Mouse (Mus musculus) mammary gland, adult 2 months (tissue): ENCODE measurements around the gene Endou. TPM values are rescaled to one million over a fixed set of nuclear protein-coding genes. Genes with fewer than 3 reads are reported as not detected.

ENCODE experiments used
- polyA plus RNA-seq: library from polyadenylated mRNA; depleted of rRNA; stranded (reverse); fragments of >200 nt; gene quantifications from 2 replicates; pipeline ENCODE4 v1.2.3, GENCODE M21; 2012; ENCODE audit warnings: low replicate concordance; rRNA removed

The Endou gene
- 1.7 and 3.5 TPM in 2 replicates for polyA plus RNA-seq

DNA sequence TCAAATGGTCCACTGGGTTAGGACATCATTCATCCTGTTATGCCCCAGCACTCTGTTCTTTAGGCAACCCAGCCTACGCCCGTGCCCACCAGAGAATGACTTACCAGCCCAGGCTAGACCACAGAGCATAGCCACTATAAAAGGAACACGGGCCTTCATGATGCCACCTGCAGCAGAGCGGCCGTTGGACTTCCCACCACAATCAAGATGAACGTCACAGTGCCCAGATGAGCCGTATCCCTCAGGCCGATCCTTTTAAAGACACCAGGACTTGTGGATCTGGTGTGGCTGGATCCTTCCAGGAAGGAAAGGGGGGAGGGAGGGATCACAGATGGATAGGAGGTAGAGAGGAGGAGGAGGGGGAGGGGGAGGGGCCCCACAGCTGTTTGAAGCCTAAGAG lies at the start of gene Endou:
Gene Endou (minus strand): TSS at position 229 of the 400 bp plus-strand sequence.

DNA sequence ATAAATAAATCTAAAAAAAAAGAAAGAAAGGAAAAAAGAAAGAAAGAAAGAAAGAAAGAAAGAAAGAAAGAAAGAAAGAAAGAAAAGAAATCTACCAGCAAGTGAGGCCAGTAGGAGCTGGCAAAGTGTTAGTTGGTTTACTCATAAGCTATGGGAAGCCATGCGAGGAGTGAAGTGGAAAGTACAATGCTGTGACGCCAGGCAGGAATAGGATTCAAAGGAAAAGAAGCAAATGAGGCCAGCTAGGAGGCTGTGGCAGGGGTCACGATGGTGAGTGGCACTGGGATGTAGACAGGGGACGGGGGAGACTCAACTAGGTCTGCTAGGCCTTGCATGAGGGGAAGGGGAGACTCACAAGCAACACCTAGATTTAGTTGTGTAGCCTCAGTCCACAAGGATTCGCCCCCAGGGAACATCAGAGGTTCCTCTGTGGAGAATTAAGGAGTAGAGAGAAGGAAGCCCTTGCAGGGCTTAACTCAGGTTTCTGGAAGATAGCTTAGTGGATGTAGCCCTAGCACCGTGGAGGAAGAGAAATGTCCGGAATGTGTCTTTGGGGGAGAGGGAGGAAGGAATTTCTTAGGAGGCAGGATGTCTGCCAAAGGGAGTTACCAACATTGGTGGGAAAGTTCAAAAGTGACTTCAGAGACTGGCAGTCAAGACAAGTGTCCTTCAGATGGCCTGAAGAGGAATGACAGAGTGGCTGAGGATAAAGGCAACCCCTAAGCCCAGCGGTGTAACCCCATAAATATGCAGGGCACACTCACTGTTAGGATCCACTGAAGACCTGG lies 47.4 kb upstream of the Endou start, which contains the start of gene Slc48a1:
Gene Slc48a1 (plus strand): TSS at position 210 of the 788 bp plus-strand sequence.

DNA sequence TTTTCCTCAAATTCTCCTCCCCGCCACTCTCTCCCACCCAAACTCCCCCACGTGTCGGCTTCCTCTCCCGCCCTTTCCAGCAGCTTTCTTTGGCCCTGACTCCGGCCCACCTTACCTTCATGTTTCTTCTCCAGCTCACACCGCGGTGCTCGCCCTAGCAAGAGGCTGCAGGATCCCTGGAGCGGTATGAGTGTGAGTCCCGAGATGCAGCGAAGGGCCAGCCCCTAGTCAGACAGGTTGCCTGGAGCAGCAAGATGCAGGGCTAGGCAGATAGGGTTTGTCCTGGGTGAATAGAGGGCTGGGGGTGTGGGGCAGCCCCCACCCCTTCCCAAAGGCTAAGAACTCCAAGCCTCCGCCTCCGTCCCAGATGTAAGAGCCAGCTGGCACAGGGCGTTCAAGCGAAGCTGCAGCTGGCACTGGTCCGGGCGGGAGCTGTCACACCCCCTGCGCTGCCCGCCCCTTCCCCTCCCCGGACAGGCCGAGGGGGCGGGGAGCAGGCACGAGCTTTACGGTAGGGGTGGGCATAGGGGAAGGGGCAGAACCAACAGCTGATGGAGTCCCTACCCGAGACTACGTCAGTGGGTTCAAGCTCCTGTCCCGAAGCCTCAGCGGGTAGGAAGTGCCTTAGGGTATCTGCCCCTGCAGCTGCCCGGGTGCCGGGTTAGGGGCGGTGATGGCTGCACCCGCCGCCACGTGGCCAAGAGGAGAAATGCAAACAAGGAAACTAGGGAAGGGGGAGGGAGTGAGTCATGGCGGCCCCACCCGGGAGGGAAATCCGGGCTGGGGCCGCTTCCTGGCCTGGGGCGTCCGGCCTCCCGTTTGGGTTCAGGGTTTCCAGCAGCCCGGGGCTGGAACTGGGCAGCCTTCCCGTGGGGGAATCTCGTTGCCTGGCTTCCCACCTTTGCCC lies 36.4 kb upstream of the Endou start, which contains the start of gene Rapgef3:
Gene Rapgef3 (minus strand): TSS at position 693 of the 907 bp plus-strand sequence.

DNA sequence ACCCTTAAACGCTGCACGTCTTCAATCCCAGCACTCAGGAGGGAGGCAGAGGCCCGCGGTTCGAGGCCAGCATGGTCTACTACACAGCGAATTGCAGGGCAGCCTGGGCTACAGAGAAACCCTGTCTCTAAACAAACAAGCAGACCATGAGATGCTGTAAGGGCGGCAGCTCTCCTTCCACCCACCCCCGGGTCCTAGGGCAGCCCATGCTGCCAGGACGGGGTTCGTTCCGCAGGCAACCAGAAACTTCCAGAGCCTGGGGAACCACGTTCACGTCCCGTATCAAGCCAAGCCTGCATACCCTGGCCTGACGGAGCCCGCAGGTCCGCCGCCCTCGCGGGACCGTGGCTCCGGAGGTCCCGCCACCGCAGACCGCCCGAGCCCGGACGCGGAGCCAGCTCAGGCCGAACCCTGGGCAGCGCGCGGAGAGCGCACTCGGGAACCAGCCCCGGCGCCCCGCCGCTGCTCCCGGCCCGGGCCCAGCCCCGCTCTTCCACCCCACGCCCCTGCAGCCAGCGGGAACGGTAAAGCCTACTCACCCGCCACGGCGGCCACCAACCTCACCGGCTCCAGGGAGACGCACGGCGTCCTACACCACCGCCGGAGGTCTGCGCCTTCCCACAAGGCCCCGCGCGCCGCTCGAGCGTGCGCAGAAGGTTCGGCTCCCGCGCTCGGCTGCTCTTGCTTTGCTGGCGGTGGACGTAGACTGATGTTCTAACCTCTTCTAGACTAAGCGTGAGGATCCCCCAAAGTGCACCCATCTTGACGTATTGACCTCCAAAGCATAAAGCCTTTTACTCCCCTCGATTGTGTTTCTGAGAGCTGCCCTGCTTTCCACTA lies 25.7 kb downstream of the Endou start, which contains the start of gene Rpap3:
Gene Rpap3 (minus strand): TSS at position 615 of the 840 bp plus-strand sequence.

Other genes starting within 250 kb of the Endou start
- 2.2 and 2.8 TPM in 2 replicates for gene Rpap3, start 25.5 kb downstream of the Endou start, polyA plus RNA-seq
- 43.5 and 44.3 TPM in 2 replicates for gene Rapgef3, start 36.6 kb upstream of the Endou start, polyA plus RNA-seq
- 157 and 161 TPM in 2 replicates for gene Slc48a1, start 47.2 kb upstream of the Endou start, polyA plus RNA-seq
- 111 and 194 TPM in 2 replicates for gene Hdac7, start 113.2 kb upstream of the Endou start, polyA plus RNA-seq
- gene Vdr, start 179.3 kb upstream of the Endou start, polyA plus RNA-seq: 7.4 and 8.1 TPM in 2 replicates
- gene Tmem106c, start 232.9 kb upstream of the Endou start, polyA plus RNA-seq: 38.6 and 74.5 TPM in 2 replicates